Mouse (Mus musculus): ENCODE data around the gene Rps26.

DNA sequence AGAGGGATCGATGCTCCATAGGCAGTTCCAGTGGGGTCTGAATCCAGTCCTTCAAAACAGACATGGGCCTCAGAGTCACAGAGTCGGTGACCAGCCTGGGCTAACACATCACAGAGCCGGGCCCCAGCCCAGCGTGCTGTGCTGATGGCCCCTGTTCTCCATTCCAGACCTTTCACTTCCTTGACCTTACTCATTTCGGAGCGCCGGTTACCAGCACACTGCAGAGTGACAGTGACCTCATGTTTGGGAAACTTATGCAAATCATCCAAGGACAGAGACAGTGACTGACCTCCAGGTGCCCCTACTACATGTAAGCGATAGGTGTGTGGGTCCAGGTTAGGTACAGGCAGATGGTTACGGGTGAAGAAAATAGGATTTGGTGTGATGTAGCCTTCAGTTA is 44.6 kb upstream of the Rps26 start:
- no peak for TF ChIP-seq GATA1 (IDR thresholded peaks at IDR 0.05; ENCODE audit: low read length)
- no peak for TF ChIP-seq TAL1 (IDR thresholded peaks at IDR 0.05; ENCODE audit: low read length)

Measured in erythroblast, embryonic 14.5 days (primary cell).